Comparison of ENCODE assay signal across 8 mouse cellular contexts in the genomic region with DNA sequence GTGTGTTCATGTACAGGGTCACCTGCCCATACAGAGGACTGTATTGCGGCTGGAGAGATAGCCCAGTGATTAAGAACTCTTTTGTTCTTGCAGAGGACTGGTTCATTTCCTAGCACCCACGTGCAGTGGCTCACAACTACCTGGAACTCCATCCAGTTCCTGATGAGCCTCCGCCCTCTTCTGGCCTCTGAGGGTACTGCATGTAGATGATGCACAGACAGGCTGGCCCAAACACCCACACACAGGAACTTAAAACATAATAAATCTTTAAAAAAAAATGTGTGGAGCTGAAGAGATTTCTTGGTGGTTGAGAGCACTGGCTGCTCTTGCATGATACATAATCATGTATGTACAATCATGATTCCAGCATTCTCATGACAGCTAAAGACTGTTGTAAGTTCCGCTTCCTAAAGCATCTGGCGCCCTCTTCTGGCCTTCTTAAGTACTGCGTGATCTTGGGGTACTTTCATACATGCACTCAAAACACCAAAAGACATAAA. TPM values are rescaled to one million over a fixed set of nuclear protein-coding genes. Genes with fewer than 3 reads are reported as not detected.
A peak's percentile ranks its signal among the peaks of the same experiment; 100 is the strongest.
DNase-seq lines count a peak whose midpoint lies in the region; ATAC-seq and TF ChIP-seq lines count a peak whose summit lies in the region.

No protein-coding gene starts in this region.

- no peaks in the 10 kb centered on the region for H3K9me3 ChIP-seq in heart, embryonic 12.5 days (replicated peaks)
- no peaks in the 10 kb centered on the region for H3K9me3 ChIP-seq in kidney, embryonic 16.5 days (ENCODE audit: low read length)
- H3K9me3 ChIP-seq in liver, embryonic 11.5 days (ENCODE audit: control insufficient read depth, low read length), result no peaks in the 10 kb centered on the region

- no peak for TF ChIP-seq POLR2A in embryonic fibroblast, embryonic 13.5 days (IDR thresholded peaks at IDR 0.05; ENCODE audit: low read depth, low read length)

- no peaks in the 10 kb centered on the region for H3K27me3 ChIP-seq in heart, embryonic 12.5 days (replicated peaks)
- H3K27me3 ChIP-seq in kidney, embryonic 16.5 days (ENCODE audit: insufficient read depth, low read length), result no peaks in the 10 kb centered on the region
- H3K27me3 ChIP-seq in liver, embryonic 11.5 days (replicated peaks; ENCODE audit: control insufficient read depth, insufficient read depth, low read length), result no peaks in the 10 kb centered on the region
- no peaks in the 10 kb centered on the region for H3K27me3 ChIP-seq in splenic B cell, adult 2 months (ENCODE audit: control insufficient read depth, insufficient read depth, low read length, poor library complexity, severe bottlenecking)

- TF ChIP-seq CTCF in embryonic fibroblast, embryonic 13.5 days (IDR thresholded peaks at IDR 0.05; ENCODE audit: borderline replicate concordance, insufficient read depth, low read length), result peak; percentile 92

- DNase-seq in A20 (ENCODE audit: low read depth, low spot score), result peak; percentile 94
- DNase-seq in adrenal gland, postnatal 36 days, result peak; percentile 91 to 92
- peak; percentile 82 for DNase-seq in liver, embryonic 11.5 days (ENCODE audit: low spot score)
- DNase-seq in naive thymus-derived CD4-positive, alpha-beta T cell, adult 2 months (ENCODE audit: low read depth), result peak; percentile 97
- DNase-seq in splenic B cell, adult 2 months (ENCODE audit: low read depth, low spot score), result peak; percentile 94

- H3K9ac ChIP-seq in heart, embryonic 12.5 days, result no peak overlapping the region
- H3K9ac ChIP-seq in kidney, embryonic 16.5 days (replicated peaks; ENCODE audit: low read length), result no peak overlapping the region
- no peak overlapping the region for H3K9ac ChIP-seq in liver, embryonic 11.5 days (ENCODE audit: low read depth, low read length)

- H3K4me1 ChIP-seq in embryonic fibroblast, embryonic 13.5 days (ENCODE audit: control insufficient read depth, insufficient read depth, low read length), result no peaks in the 10 kb centered on the region
- peaks cover 12% of the 10 kb centered on the region for H3K4me1 ChIP-seq in heart, embryonic 12.5 days (replicated peaks)
- H3K4me1 ChIP-seq in kidney, embryonic 16.5 days (ENCODE audit: insufficient read depth, low read length), result no peaks in the 10 kb centered on the region
- no peaks in the 10 kb centered on the region for H3K4me1 ChIP-seq in liver, embryonic 11.5 days (replicated peaks; ENCODE audit: control insufficient read depth, insufficient read depth, low read length)

- 5% methylated on average over 6 of the region's 6 CpGs for WGBS in heart, embryonic 12.5 days
- WGBS in kidney, embryonic 16.5 days, result 3% methylated on average over 6 of the region's 6 CpGs
- 4% methylated on average over 6 of the region's 6 CpGs for WGBS in liver, embryonic 11.5 days

- H3K4me2 ChIP-seq in heart, embryonic 12.5 days, result no peak overlapping the region
- no peak overlapping the region for H3K4me2 ChIP-seq in kidney, embryonic 16.5 days (replicated peaks; ENCODE audit: low read depth, low read length)
- no peak overlapping the region for H3K4me2 ChIP-seq in liver, embryonic 11.5 days

- H3K4me3 ChIP-seq in embryonic fibroblast, embryonic 13.5 days (ENCODE audit: insufficient read depth, low read length), result no peak overlapping the region
- no peak overlapping the region for H3K4me3 ChIP-seq in heart, embryonic 12.5 days
- no peak overlapping the region for H3K4me3 ChIP-seq in kidney, embryonic 16.5 days (ENCODE audit: low read length)
- H3K4me3 ChIP-seq in liver, embryonic 11.5 days (ENCODE audit: low read depth, low read length), result no peak overlapping the region

- no peak overlapping the region for H3K27ac ChIP-seq in embryonic fibroblast, embryonic 13.5 days (ENCODE audit: insufficient read depth, low read length)
- no peak overlapping the region for H3K27ac ChIP-seq in heart, embryonic 12.5 days (ENCODE audit: poor library complexity, severe bottlenecking)
- H3K27ac ChIP-seq in kidney, embryonic 16.5 days (ENCODE audit: low read length), result no peak overlapping the region
- no peak overlapping the region for H3K27ac ChIP-seq in liver, embryonic 11.5 days (ENCODE audit: low read depth, low read length)

- ATAC-seq in heart, embryonic 12.5 days (ENCODE audit: insufficient number of reproducible peaks, low FRiP score), result peak; percentile 59; the same call in 1 of the 2 replicates
- ATAC-seq in kidney, embryonic 16.5 days (ENCODE audit: low FRiP score, low TSS enrichment), result peak; percentile 43; the same call in 1 of the 2 replicates
- ATAC-seq in liver, embryonic 11.5 days (replicated peaks; ENCODE audit: low FRiP score), result peak; percentile 73

- H3K36me3 ChIP-seq in heart, embryonic 12.5 days, result no peaks in the 10 kb centered on the region
- no peaks in the 10 kb centered on the region for H3K36me3 ChIP-seq in kidney, embryonic 16.5 days (ENCODE audit: insufficient read depth, low read length)
- no peaks in the 10 kb centered on the region for H3K36me3 ChIP-seq in liver, embryonic 11.5 days (ENCODE audit: control insufficient read depth, insufficient read depth, low read length)
- no peaks in the 10 kb centered on the region for H3K36me3 ChIP-seq in splenic B cell, adult 2 months (ENCODE audit: control insufficient read depth, insufficient read depth, low read length, poor library complexity, severe bottlenecking)

RNA-seq across cellular contexts. Expression of a gene that starts 35.9 kb away (rescaled TPM):
- 10 to 100 TPM; 78.8 to 99.7 TPM for total RNA-seq in adrenal gland, postnatal 36 days (2021)
- 10.7 and 16.6 TPM in 2 replicates for polyA plus RNA-seq in embryonic fibroblast, embryonic 13.5 days (2011; ENCODE audit: insufficient read length, low read depth, missing spikeins)
- 13.0 and 14.3 TPM in 2 replicates for polyA plus RNA-seq in heart, embryonic 12.5 days (2016; fragmentation: Nextera tagmentation; extraction: Ambion mirVana)
- polyA plus RNA-seq in kidney, embryonic 16.5 days (2015; fragmentation: Nextera tagmentation; extraction: Ambion mirVana), result 21.2 and 21.9 TPM in 2 replicates
- 10.4 and 12.7 TPM in 2 replicates for polyA plus RNA-seq in liver, embryonic 11.5 days (2014; fragmentation: Nextera tagmentation; extraction: Ambion mirVana)

RNA-seq across cellular contexts. Expression of a gene that starts 36.9 kb away (rescaled TPM):
- total RNA-seq in adrenal gland, postnatal 36 days (2021), result 1 to 10 TPM; 4.3 to 5.2 TPM
- polyA plus RNA-seq in embryonic fibroblast, embryonic 13.5 days (2011; ENCODE audit: insufficient read length, low read depth, missing spikeins), result 3.5 and 3.8 TPM in 2 replicates
- 4.7 and 5.4 TPM in 2 replicates for polyA plus RNA-seq in heart, embryonic 12.5 days (2016; fragmentation: Nextera tagmentation; extraction: Ambion mirVana)
- polyA plus RNA-seq in kidney, embryonic 16.5 days (2015; fragmentation: Nextera tagmentation; extraction: Ambion mirVana), result 7.3 and 8.2 TPM in 2 replicates
- polyA plus RNA-seq in liver, embryonic 11.5 days (2014; fragmentation: Nextera tagmentation; extraction: Ambion mirVana), result 4.5 and 5.4 TPM in 2 replicates

RNA-seq across cellular contexts. Expression of a gene that starts 48.0 kb away (rescaled TPM):
- 10 to 100 TPM; 21.5 to 34.8 TPM for total RNA-seq in adrenal gland, postnatal 36 days (2021)
- 5.3 and 8.9 TPM in 2 replicates for polyA plus RNA-seq in embryonic fibroblast, embryonic 13.5 days (2011; ENCODE audit: insufficient read length, low read depth, missing spikeins)
- 7.9 and 9.0 TPM in 2 replicates for polyA plus RNA-seq in heart, embryonic 12.5 days (2016; fragmentation: Nextera tagmentation; extraction: Ambion mirVana)
- polyA plus RNA-seq in kidney, embryonic 16.5 days (2015; fragmentation: Nextera tagmentation; extraction: Ambion mirVana), result 13.3 and 15.0 TPM in 2 replicates
- 4.1 and 6.5 TPM in 2 replicates for polyA plus RNA-seq in liver, embryonic 11.5 days (2014; fragmentation: Nextera tagmentation; extraction: Ambion mirVana)
